Mouse (Mus musculus): ENCODE measurements around the gene Tpbg. TPM values are rescaled to one million over a fixed set of nuclear protein-coding genes. Genes with fewer than 3 reads are reported as not detected.
"Not testable (repeated sequence)": the region's sequence is repeated elsewhere in the genome, so short reads cannot be mapped to it uniquely, and the experiment has no call there.

The Tpbg gene
- polyA plus RNA-seq (2015; fragmentation: Nextera tagmentation; extraction: Ambion mirVana): 14.6 and 16.4 TPM in 2 replicates

GRCm38 (mm10) chr9:85842351-85843011 is at the start of gene Tpbg:
Gene Tpbg, plus strand, starts transcription at chr9:85842380.
- ATAC-seq: peak; percentile 79
- no peaks in the 10 kb centered on the region for H3K9me3 ChIP-seq (replicated peaks)
- peak within 1 kb of the TSS; percentile 68 for H3K27ac ChIP-seq
- under 1% methylated on average over 39 of the region's 39 CpGs for WGBS
- H3K27me3 ChIP-seq: no peaks in the 10 kb centered on the region
- peaks cover 19% of the 10 kb centered on the region for H3K4me1 ChIP-seq
- 0 out of 2 replicates have a peak, but pooled peaks cover 2% of the 10 kb centered on the region for H3K36me3 ChIP-seq (ENCODE audit: poor library complexity, severe bottlenecking)
- peak within 1 kb of the TSS; percentile 95 for H3K4me2 ChIP-seq
- peak within 1 kb of the TSS; percentile 81 for H3K9ac ChIP-seq
- H3K4me3 ChIP-seq: peak within 1 kb of the TSS; percentile 70

- not testable (repeated sequence) for H3K4me2 ChIP-seq; H3K27me3 ChIP-seq; ATAC-seq; H3K4me3 ChIP-seq; H3K9me3 ChIP-seq (replicated peaks); H3K36me3 ChIP-seq (ENCODE audit: poor library complexity, severe bottlenecking); H3K9ac ChIP-seq; H3K4me1 ChIP-seq; H3K27ac ChIP-seq
- WGBS: 91% methylated on average over 2 of the region's 2 CpGs
Measured at GRCm38 (mm10) chr9:85801986-85802385, 40.2 kb upstream of the Tpbg start.

GRCm38 (mm10) chr9:85802563-85802962 is 39.6 kb upstream of the Tpbg start:
- Histone ChIP-seq H3K9me3 (replicated peaks) (no peaks in the 10 kb centered on the region), H3K27ac (no peak overlapping the region), H3K9ac (no peak overlapping the region), H3K36me3 (ENCODE audit: poor library complexity, severe bottlenecking) (no peaks in the 10 kb centered on the region), H3K27me3 (no peaks in the 10 kb centered on the region), H3K4me3 (no peak overlapping the region), H3K4me1 (no peaks in the 10 kb centered on the region), H3K4me2 (no peak overlapping the region)
- ATAC-seq: no peak
- 86% methylated on average over 4 of the region's 4 CpGs for WGBS

GRCm38 (mm10) chr9:85806411-85806810 is 35.8 kb upstream of the Tpbg start:
- H3K27ac ChIP-seq: no peak overlapping the region
- no peaks in the 10 kb centered on the region for H3K27me3 ChIP-seq
- no peak for ATAC-seq
- no peaks in the 10 kb centered on the region for H3K9me3 ChIP-seq (replicated peaks)
- no peak overlapping the region for H3K4me2 ChIP-seq
- no peak overlapping the region for H3K4me3 ChIP-seq
- WGBS: 87% methylated on average over 6 of the region's 6 CpGs
- H3K9ac ChIP-seq: no peak overlapping the region
- H3K36me3 ChIP-seq (ENCODE audit: poor library complexity, severe bottlenecking): no peaks in the 10 kb centered on the region
- no peaks in the 10 kb centered on the region for H3K4me1 ChIP-seq

- no peak overlapping the region for H3K27ac ChIP-seq
- no peak overlapping the region for H3K9ac ChIP-seq
- no peaks in the 10 kb centered on the region for H3K4me1 ChIP-seq
- no peak for ATAC-seq
- no peak overlapping the region for H3K4me2 ChIP-seq
- no peaks in the 10 kb centered on the region for H3K36me3 ChIP-seq (ENCODE audit: poor library complexity, severe bottlenecking)
- no peaks in the 10 kb centered on the region for H3K9me3 ChIP-seq (replicated peaks)
- H3K27me3 ChIP-seq: no peaks in the 10 kb centered on the region
- H3K4me3 ChIP-seq: no peak overlapping the region
- 91% methylated on average over 3 of the region's 3 CpGs for WGBS
Measured at GRCm38 (mm10) chr9:85809246-85809645, 32.9 kb upstream of the Tpbg start.

GRCm38 (mm10) chr9:85820829-85821228 is 21.4 kb upstream of the Tpbg start:
- no peak for ATAC-seq

DNA sequence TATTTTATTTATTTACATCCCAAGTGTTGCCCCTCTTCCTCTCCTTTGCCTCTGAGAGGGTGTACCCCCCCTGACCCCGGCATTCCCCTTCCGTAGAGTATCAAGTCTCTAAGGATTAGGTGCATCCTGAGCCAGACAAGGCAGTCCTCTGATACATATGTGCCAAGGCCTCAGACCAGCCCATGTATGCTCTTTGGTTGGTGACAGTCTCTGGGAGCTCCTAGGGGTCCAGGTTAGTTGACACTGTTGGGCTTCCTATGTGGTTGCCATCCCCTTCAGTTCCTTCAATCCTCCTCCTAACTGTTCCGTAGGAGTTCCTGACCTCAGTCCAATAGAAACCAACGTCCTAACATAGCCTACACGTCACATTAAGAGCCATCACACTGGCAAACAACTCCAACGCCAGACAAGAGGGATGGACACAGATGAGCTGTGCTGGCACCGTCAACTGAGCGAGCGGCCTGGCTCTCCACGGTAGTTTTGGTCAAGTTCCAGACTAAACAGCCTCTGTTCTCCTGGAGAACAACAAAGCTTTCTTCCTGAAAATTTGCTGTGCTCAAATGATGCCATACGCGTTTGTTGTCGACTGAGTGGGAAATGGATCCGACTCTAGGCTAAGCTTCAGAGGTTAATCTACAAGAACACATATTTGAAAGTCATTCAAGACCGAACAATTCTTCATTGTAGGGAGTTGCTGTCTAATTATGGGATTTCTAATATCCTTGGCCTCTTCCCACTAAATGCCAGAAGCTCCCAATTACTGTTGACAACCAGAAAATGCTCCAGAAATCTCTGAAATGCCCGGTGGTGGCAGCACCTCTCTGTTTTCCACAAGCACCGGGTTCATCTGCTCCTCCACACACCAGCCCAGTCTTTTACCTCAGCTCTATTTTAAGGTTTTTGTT is 6.4 kb upstream of the Tpbg start:
- H3K4me2 ChIP-seq: no peak overlapping the region
- H3K9me3 ChIP-seq (replicated peaks): no peaks in the 10 kb centered on the region
- H3K4me3 ChIP-seq: no peak overlapping the region
- H3K4me1 ChIP-seq: no peaks in the 10 kb centered on the region
- no peak for ATAC-seq
- no peak overlapping the region for H3K9ac ChIP-seq
- H3K36me3 ChIP-seq (ENCODE audit: poor library complexity, severe bottlenecking): no peaks in the 10 kb centered on the region
- WGBS: 77% methylated on average over 17 of the region's 17 CpGs
- no peaks in the 10 kb centered on the region for H3K27me3 ChIP-seq
- H3K27ac ChIP-seq: no peak overlapping the region

More at GRCm38 (mm10) chr9:85820829-85821228, 21.4 kb upstream of the Tpbg start:
- Histone ChIP-seq H3K4me2 (no peak overlapping the region), H3K27ac (no peak overlapping the region), H3K9ac (no peak overlapping the region), H3K4me3 (no peak overlapping the region), H3K27me3 (no peaks in the 10 kb centered on the region), H3K4me1 (no peaks in the 10 kb centered on the region), H3K9me3 (replicated peaks) (no peaks in the 10 kb centered on the region), H3K36me3 (ENCODE audit: poor library complexity, severe bottlenecking) (no peaks in the 10 kb centered on the region)
- 91% methylated on average over 11 of the region's 11 CpGs for WGBS

GRCm38 (mm10) chr9:85839626-85840025 is 2.6 kb upstream of the Tpbg start:
- no peak for ATAC-seq
- H3K4me2 ChIP-seq: no peak overlapping the region
- no peaks in the 10 kb centered on the region for H3K9me3 ChIP-seq (replicated peaks)
- H3K4me3 ChIP-seq: no peak overlapping the region
- no peaks in the 10 kb centered on the region for H3K36me3 ChIP-seq (ENCODE audit: poor library complexity, severe bottlenecking)
- peaks cover 13% of the 10 kb centered on the region for H3K4me1 ChIP-seq
- no peak overlapping the region for H3K27ac ChIP-seq
- no peaks in the 10 kb centered on the region for H3K27me3 ChIP-seq
- WGBS: 10% methylated on average over 3 of the region's 3 CpGs
- no peak overlapping the region for H3K9ac ChIP-seq

DNA sequence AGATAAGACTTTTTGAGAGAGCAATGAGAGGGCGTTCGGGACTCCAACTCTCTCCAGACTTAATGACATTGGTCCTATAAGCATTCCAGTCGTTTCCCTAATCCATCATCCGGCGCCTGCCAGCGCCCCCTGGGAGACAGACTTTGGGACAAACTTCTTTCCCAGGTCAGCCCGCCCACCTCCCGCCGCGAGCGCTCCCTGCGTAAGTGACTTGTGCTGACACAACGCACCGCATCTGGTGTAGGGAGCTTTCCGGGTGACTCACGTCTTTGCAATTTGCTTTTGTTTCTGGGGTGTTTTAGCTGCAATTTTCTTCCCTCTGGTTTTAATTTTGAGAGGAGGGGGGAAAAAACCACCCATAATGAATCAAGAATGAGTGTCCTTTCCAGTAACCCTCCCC is 289 bp upstream of the Tpbg start:
- ATAC-seq: no peak

GRCm38 (mm10) chr9:85843031-85843890 is 1.1 kb downstream of the Tpbg start:
- WGBS: under 1% methylated on average over 58 of the region's 65 CpGs
- H3K4me2 ChIP-seq: peak overlapping the region; percentile 95
- ATAC-seq: peak; percentile 70

More for the DNA sequence above, 289 bp upstream of the Tpbg start:
- Histone ChIP-seq H3K27ac (peak overlapping the region; percentile 68; the same call in 1 of the 2 replicates), H3K27me3 (no peaks in the 10 kb centered on the region), H3K4me3 (peak overlapping the region; percentile 70), H3K9ac (peak overlapping the region; percentile 81), H3K9me3 (replicated peaks) (no peaks in the 10 kb centered on the region), H3K36me3 (ENCODE audit: poor library complexity, severe bottlenecking) (no peaks in the 10 kb centered on the region), H3K4me2 (peak overlapping the region; percentile 95), H3K4me1 (peaks cover 19% of the 10 kb centered on the region)
- WGBS: 0% methylated on average over 16 of the region's 16 CpGs

GRCm38 (mm10) chr9:85843891-85844646 is 1.9 kb downstream of the Tpbg start:
- Histone ChIP-seq H3K27me3 (no peaks in the 10 kb centered on the region), H3K4me2 (peak overlapping the region; percentile 95), H3K36me3 (ENCODE audit: poor library complexity, severe bottlenecking) (0 out of 2 replicates have a peak, but pooled peaks cover 6% of the 10 kb centered on the region), H3K4me3 (peak overlapping the region; percentile 70), H3K9me3 (replicated peaks) (no peaks in the 10 kb centered on the region), H3K27ac (peak overlapping the region; percentile 68), H3K9ac (peak overlapping the region; percentile 81), H3K4me1 (peaks cover 19% of the 10 kb centered on the region)
- 3% methylated on average over 69 of the region's 80 CpGs for WGBS
- ATAC-seq: peak; percentile 65

More at GRCm38 (mm10) chr9:85843031-85843890, 1.1 kb downstream of the Tpbg start:
- H3K9me3 ChIP-seq (replicated peaks): no peaks in the 10 kb centered on the region
- H3K27me3 ChIP-seq: no peaks in the 10 kb centered on the region
- H3K27ac ChIP-seq: peak overlapping the region; percentile 68
- peak overlapping the region; percentile 70 for H3K4me3 ChIP-seq
- 0 out of 2 replicates have a peak, but pooled peaks cover 5% of the 10 kb centered on the region for H3K36me3 ChIP-seq (ENCODE audit: poor library complexity, severe bottlenecking)
- peak overlapping the region; percentile 81 for H3K9ac ChIP-seq
- peaks cover 19% of the 10 kb centered on the region for H3K4me1 ChIP-seq
